In genomic region chr7:67199412-67199811, GRCm38 (mm10) we compare ENCODE assay signal across 8 mouse cellular contexts. TPM values are rescaled to one million over a fixed set of nuclear protein-coding genes. Genes with fewer than 3 reads are reported as not detected.
DNase-seq lines count a peak whose midpoint lies in the region; ATAC-seq and TF ChIP-seq lines count a peak whose summit lies in the region.

No protein-coding gene starts in this region.

- H3K9ac ChIP-seq in forebrain, postnatal 0 days = no peak overlapping the region
- H3K9ac ChIP-seq in intestine, postnatal 0 days (ENCODE audit: low read depth, low read length) = no peak overlapping the region
- H3K9ac ChIP-seq in lung, embryonic 14.5 days = no peak overlapping the region

- H3K36me3 ChIP-seq in forebrain, postnatal 0 days (ENCODE audit: insufficient read depth) = no peaks in the 10 kb centered on the region
- no peaks in the 10 kb centered on the region for H3K36me3 ChIP-seq in intestine, postnatal 0 days (ENCODE audit: control insufficient read depth, insufficient read depth)
- no peaks in the 10 kb centered on the region for H3K36me3 ChIP-seq in lung, embryonic 14.5 days (ENCODE audit: insufficient read depth)

- no peak overlapping the region for H3K4me3 ChIP-seq in forebrain, postnatal 0 days (ENCODE audit: low read depth, low read length)
- H3K4me3 ChIP-seq in intestine, postnatal 0 days (ENCODE audit: low read depth, low read length) = no peak overlapping the region
- H3K4me3 ChIP-seq in lung, embryonic 14.5 days (ENCODE audit: low read depth, low read length) = no peak overlapping the region

- peak; percentile 31 for DNase-seq in ovary, postnatal 10 days (ENCODE audit: low spot score)
- no peak for DNase-seq in ovary, adult 18-20 months (ENCODE audit: low spot score)
- peak; percentile 67 for DNase-seq in cerebellum, adult 11 months
- DNase-seq in forebrain, postnatal 0 days = peak; percentile 71
- DNase-seq in lung, embryonic 14.5 days = peak; percentile 84
- DNase-seq in retina, adult 2 months (ENCODE audit: low read depth, low spot score) = peak; percentile 30
- peak; percentile 59 to 68 for DNase-seq in thymus, postnatal 36 days

- H3K4me1 ChIP-seq in forebrain, postnatal 0 days (ENCODE audit: insufficient read depth) = no peaks in the 10 kb centered on the region
- no peaks in the 10 kb centered on the region for H3K4me1 ChIP-seq in intestine, postnatal 0 days (replicated peaks; ENCODE audit: control insufficient read depth, insufficient read depth, low read length)
- no peaks in the 10 kb centered on the region for H3K4me1 ChIP-seq in lung, embryonic 14.5 days (ENCODE audit: insufficient read depth)

- ATAC-seq in forebrain, postnatal 0 days = peak; percentile 38; the same call in 1 of the 2 replicates
- ATAC-seq in intestine, postnatal 0 days = peak; percentile 64
- ATAC-seq in lung, embryonic 14.5 days (ENCODE audit: insufficient read depth) = peak; percentile 52; the same call in 1 of the 2 replicates

- peak; percentile 81 for TF ChIP-seq CTCF in forebrain, postnatal 0 days (IDR thresholded peaks at IDR 0.05; ENCODE audit: low read depth)
- TF ChIP-seq CTCF in intestine, postnatal 0 days (IDR thresholded peaks at IDR 0.05; ENCODE audit: low read depth) = peak; percentile 93
- peak; percentile 93 for TF ChIP-seq CTCF in lung, embryonic 14.5 days (IDR thresholded peaks at IDR 0.05; ENCODE audit: low read depth)

- no peak overlapping the region for H3K27ac ChIP-seq in forebrain, postnatal 0 days (ENCODE audit: low read depth, low read length)
- no peak overlapping the region for H3K27ac ChIP-seq in intestine, postnatal 0 days (ENCODE audit: low read depth, low read length)
- H3K27ac ChIP-seq in lung, embryonic 14.5 days (ENCODE audit: low read depth) = no peak overlapping the region

- no peaks in the 10 kb centered on the region for H3K27me3 ChIP-seq in forebrain, postnatal 0 days (ENCODE audit: insufficient read depth, low read length)
- H3K27me3 ChIP-seq in intestine, postnatal 0 days (replicated peaks; ENCODE audit: control insufficient read depth, insufficient read depth, low read length) = no peaks in the 10 kb centered on the region
- no peaks in the 10 kb centered on the region; the same call in 1 of the 2 replicates for H3K27me3 ChIP-seq in lung, embryonic 14.5 days (ENCODE audit: insufficient read depth, low read length)

- H3K4me2 ChIP-seq in forebrain, postnatal 0 days (ENCODE audit: low read depth) = no peak overlapping the region
- H3K4me2 ChIP-seq in intestine, postnatal 0 days (replicated peaks; ENCODE audit: low read depth) = no peak overlapping the region
- H3K4me2 ChIP-seq in lung, embryonic 14.5 days = no peak overlapping the region

- 28% methylated on average over 10 of the region's 10 CpGs for WGBS in forebrain, postnatal 0 days
- 9% methylated on average over 10 of the region's 10 CpGs for WGBS in intestine, postnatal 0 days
- 14% methylated on average over 10 of the region's 10 CpGs for WGBS in lung, embryonic 14.5 days

- no peaks in the 10 kb centered on the region for H3K9me3 ChIP-seq in forebrain, postnatal 0 days (ENCODE audit: low read length)
- H3K9me3 ChIP-seq in intestine, postnatal 0 days (ENCODE audit: control insufficient read depth) = no peaks in the 10 kb centered on the region
- H3K9me3 ChIP-seq in lung, embryonic 14.5 days (ENCODE audit: low read depth, low read length) = no peaks in the 10 kb centered on the region

RNA-seq across cellular contexts. Expression of gene Lysmd4, which starts 22.9 kb away (rescaled TPM):
- total RNA-seq in forebrain, postnatal 0 days (2014; rRNA removed) = 44.9 and 46.9 TPM in 2 replicates
- 40.7 and 45.3 TPM in 2 replicates for polyA plus RNA-seq in forebrain, postnatal 0 days (2015; fragmentation: Nextera tagmentation; extraction: Ambion mirVana)
- 9.3 and 9.6 TPM in 2 replicates for polyA plus RNA-seq in intestine, postnatal 0 days (2015; fragmentation: Nextera tagmentation; extraction: Ambion mirVana)
- polyA plus RNA-seq in lung, embryonic 14.5 days (2014; fragmentation: Nextera tagmentation; extraction: Ambion mirVana) = 10.9 and 11.9 TPM in 2 replicates
